Mouse (Mus musculus): ENCODE results near the gene 4930402H24Rik. TPM values are rescaled to one million over a fixed set of nuclear protein-coding genes. Genes with fewer than 3 reads are reported as not detected.

The 4930402H24Rik gene
- total RNA-seq, 2 experiments from 2014 or later, result 2.2 to 5.1 TPM

DNA sequence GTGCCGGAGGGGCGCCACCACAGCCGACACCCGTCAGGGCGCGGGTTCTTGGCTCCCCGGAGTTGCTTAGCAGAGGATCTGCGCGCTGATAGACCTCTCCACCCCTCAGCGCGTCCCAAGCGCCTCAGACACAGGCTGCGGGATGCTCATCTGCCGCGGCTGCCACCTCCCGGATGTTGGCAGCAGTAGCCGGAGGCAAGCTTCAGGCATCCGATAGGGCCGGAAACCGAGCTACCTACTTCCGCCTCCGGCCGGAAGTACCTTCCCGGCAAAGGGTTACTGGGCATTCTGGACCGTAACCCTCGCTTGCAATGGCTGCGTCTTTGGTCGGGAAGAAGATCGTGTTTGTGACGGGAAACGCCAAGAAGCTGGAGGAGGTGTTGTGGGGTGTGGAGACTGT lies 238.6 kb downstream of the 4930402H24Rik start, which contains the start of gene Itpa:
Gene Itpa, plus strand, starts transcription at position 52 of the 400 bp plus-strand sequence.
- peak; percentile 79 for DNase-seq (ENCODE audit: low spot score)

DNA sequence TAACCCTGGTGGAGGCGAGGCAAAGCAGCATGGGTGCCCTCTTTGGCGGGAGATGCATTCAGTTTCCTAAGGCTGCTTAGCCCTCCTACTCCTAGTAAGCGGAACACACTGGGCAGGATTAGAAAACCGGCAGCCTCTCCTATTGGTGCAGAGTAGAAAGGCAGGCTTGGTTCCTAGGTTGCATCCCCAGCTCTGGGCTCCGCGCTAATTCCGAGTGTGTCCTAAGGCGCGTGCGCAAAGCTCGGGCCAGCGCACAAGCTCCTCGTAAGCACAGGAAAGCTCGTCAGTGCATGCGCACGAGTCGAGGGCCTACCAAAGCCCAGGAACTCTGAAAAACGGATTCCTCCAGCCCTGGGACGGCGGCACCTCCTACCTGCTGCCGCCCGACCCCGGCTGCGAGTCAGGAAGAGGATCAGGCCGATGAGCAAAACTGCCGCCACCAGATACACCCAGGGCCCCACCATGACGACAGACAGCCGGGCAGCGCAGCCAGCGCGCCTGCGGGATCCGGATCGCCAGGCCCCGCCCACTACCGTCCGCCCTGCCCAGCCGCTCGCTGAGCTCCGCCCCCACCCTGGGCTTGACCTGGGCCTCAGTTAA lies 242.0 kb downstream of the 4930402H24Rik start, which contains the start of gene Ddrgk1:
Gene Ddrgk1, minus strand, starts transcription at position 558 of the 600 bp plus-strand sequence.
- peak; percentile 91 for DNase-seq (ENCODE audit: low spot score)

DNA sequence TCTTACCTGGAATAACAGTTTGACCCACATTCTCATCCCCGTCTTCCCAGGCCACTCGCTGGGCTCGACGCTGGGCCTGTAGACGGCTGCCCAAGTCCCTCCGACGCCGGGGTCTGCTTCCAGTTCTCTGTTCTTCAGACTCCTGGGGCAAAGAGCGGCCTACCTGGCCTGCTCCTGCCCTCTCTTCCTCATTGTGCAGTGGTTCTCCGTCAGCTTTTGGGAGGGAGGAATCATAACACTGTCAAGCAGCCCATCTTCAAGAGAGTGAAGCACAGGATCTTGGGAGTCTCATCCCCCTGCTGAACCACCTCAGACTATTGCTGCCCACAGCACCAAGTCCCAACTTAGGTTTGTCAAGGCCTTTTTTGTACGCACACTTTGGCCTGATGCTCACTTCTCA lies 242.9 kb downstream of the 4930402H24Rik start:
- no peak for DNase-seq (ENCODE audit: low spot score)

DNA sequence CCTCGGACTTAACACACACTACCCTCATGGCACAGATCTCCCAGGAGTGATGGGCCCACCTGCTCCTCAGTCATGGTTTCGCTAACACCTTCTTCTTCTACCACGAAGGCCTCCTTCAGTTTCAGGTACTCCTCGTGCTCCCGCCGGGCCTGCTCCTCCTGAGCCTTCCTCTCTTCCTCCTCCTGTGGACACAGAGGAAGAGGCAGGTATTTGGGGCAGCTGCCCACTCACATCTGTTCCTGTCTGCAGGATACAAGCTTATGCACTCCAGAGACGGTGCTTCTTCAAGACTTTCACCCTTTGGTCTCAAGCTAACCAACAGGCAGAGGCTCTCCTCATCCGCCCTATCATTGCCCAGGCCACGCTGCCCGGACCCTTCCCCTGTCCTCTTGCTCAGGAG lies 247.7 kb downstream of the 4930402H24Rik start:
- no peak for DNase-seq (ENCODE audit: low spot score)

DNA sequence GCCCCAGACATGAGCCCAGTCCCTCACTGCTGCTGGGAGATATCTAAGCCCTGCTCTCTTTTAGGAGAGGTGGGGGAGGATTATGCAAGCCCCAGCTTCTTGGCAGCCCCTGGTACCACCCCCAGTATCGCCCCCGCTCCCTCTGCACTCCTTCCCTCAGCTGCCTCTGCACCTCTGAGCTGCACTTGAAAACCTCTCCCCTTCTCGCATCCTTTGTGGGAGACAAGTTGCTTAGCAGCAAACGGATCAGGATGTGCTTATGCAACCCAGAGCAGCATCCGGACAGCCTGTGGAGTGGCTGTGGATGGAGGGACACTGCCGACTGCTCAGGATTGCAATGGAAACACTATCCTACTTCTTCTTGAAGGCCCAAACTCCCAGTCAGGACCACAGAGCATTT lies 248.7 kb downstream of the 4930402H24Rik start:
- no peak for DNase-seq (ENCODE audit: low spot score)

DNA sequence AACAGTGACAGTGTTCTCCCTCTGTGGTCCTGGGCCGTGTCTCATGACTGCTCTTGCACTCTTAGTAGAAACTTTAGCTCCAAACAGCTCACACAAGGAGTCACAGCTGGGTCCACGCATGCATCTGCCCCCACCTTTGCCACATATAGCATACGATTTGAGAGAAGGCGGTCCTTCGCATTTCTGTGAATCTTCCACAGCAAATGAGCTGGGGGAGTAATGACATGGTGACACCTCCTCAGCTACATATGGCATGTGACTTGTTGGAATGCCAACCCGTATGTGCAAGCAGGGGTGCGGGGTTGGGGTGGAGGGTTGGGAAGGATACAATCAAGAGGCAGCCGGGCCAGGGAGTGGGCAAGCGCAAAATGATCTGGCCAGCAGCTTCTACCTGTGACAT lies 249.7 kb downstream of the 4930402H24Rik start:
- no peak for DNase-seq (ENCODE audit: low spot score)

Other genes with a start within 250 kb of the 4930402H24Rik start
- gene Ddrgk1, start 241.7 kb downstream of the 4930402H24Rik start, total RNA-seq (2021), result 100 to 1,000 TPM; 117 to 118 TPM
- gene Itpa, start 238.8 kb downstream of the 4930402H24Rik start, total RNA-seq (2021), result 10 to 100 TPM; 11.5 to 12.7 TPM
- gene Slc4a11, start 208.9 kb downstream of the 4930402H24Rik start, total RNA-seq (2021), result not detected
- gene Atrn, start 89 bp upstream of the 4930402H24Rik start, total RNA-seq (2021), result 10 to 100 TPM; 12.0 to 12.7 TPM
- 1 to 10 TPM; 1.8 to 1.9 TPM for gene Gfra4, start 136.7 kb upstream of the 4930402H24Rik start, total RNA-seq (2021)
- gene Adam33, start 157.4 kb upstream of the 4930402H24Rik start, total RNA-seq (2021), result 1 to 10 TPM; 1.3 to 1.9 TPM
- under 1 TPM; 0.59 to 0.71 TPM for gene Siglec1, start 180.4 kb upstream of the 4930402H24Rik start, total RNA-seq (2021)
- 10 to 100 TPM in 1 of 2 experiments, 1 to 10 TPM in 1; 8.9 to 14.9 TPM for gene Hspa12b, start 220.9 kb upstream of the 4930402H24Rik start, total RNA-seq (2021)
- gene Gm11037, start 227.1 kb upstream of the 4930402H24Rik start, total RNA-seq (2021), result not detected